Mouse (Mus musculus) gastrocnemius, postnatal 10 days (tissue): ENCODE data around the gene Spa17. TPM values are rescaled to one million over a fixed set of nuclear protein-coding genes. Genes with fewer than 3 reads are reported as not detected.

ENCODE experiments used
- DNase-seq: peaks from one replicate; pipeline ENCODE4 v3.0.0; 2021; ENCODE audit warnings: mixed read lengths
- total RNA-seq, 2 experiments: library from RNA; stranded (reverse); gene quantifications; 2 replicates each; pipeline ENCODE4 v1.2.3; 2021

The Spa17 gene
- total RNA-seq, 2 experiments from 2014 or later: 2.1 to 3.0 TPM

- no peak for DNase-seq
Measured at GRCm38 (mm10) chr9:37616770-37617169, 3.2 kb upstream of the Spa17 start.

- DNase-seq: no peak
Measured at GRCm38 (mm10) chr9:37615220-37615619, 1.7 kb upstream of the Spa17 start.

- DNase-seq: no peak
Measured at GRCm38 (mm10) chr9:37614316-37614715, 794 bp upstream of the Spa17 start.

GRCm38 (mm10) chr9:37613911-37614280, 374 bp upstream of the Spa17 start:
- no peak for DNase-seq

- no peak for DNase-seq
Measured at GRCm38 (mm10) chr9:37609558-37609957, 4.0 kb downstream of the Spa17 start.

- DNase-seq: no peak
Measured at GRCm38 (mm10) chr9:37605089-37605488, 8.4 kb downstream of the Spa17 start.

GRCm38 (mm10) chr9:37600538-37601205, 12.8 kb downstream of the Spa17 start:
- no peak for DNase-seq

- DNase-seq: no peak
Measured at GRCm38 (mm10) chr9:37598637-37599036, 14.9 kb downstream of the Spa17 start.

- DNase-seq: no peak
Measured at GRCm38 (mm10) chr9:37595570-37595969, 18.0 kb downstream of the Spa17 start.

- no peak for DNase-seq
Measured at GRCm38 (mm10) chr9:37593690-37594089, 19.8 kb downstream of the Spa17 start.

- DNase-seq: no peak
Measured at GRCm38 (mm10) chr9:37592633-37593032, 20.9 kb downstream of the Spa17 start.

GRCm38 (mm10) chr9:37592025-37592424, 21.5 kb downstream of the Spa17 start:
- no peak for DNase-seq

- no peak for DNase-seq
Measured at GRCm38 (mm10) chr9:37590381-37590780, 23.1 kb downstream of the Spa17 start.

- DNase-seq: no peak
Measured at GRCm38 (mm10) chr9:37586718-37587117, 26.8 kb downstream of the Spa17 start.

GRCm38 (mm10) chr9:37583594-37583993, 29.9 kb downstream of the Spa17 start:
- DNase-seq: no peak

GRCm38 (mm10) chr9:37576436-37576930, 37.0 kb downstream of the Spa17 start:
- no peak for DNase-seq

- DNase-seq: no peak
Measured at GRCm38 (mm10) chr9:37572204-37572876, 41.2 kb downstream of the Spa17 start.

- DNase-seq: no peak
Measured at GRCm38 (mm10) chr9:37569231-37569835, 44.2 kb downstream of the Spa17 start.

- DNase-seq: no peak
Measured at GRCm38 (mm10) chr9:37568605-37569214, 44.8 kb downstream of the Spa17 start.

GRCm38 (mm10) chr9:37567892-37568604, 45.5 kb downstream of the Spa17 start:
- no peak for DNase-seq

GRCm38 (mm10) chr9:37567454-37567853, 46.1 kb downstream of the Spa17 start:
- no peak for DNase-seq

GRCm38 (mm10) chr9:37567019-37567418, 46.5 kb downstream of the Spa17 start:
- no peak for DNase-seq
